Mouse (Mus musculus): Measurements from ENCODE around the gene Lamc1.
"Not testable (repeated sequence)": the region's sequence is repeated elsewhere in the genome, so short reads cannot be mapped to it uniquely, and the experiment has no call there.

Gene Lamc1

DNA sequence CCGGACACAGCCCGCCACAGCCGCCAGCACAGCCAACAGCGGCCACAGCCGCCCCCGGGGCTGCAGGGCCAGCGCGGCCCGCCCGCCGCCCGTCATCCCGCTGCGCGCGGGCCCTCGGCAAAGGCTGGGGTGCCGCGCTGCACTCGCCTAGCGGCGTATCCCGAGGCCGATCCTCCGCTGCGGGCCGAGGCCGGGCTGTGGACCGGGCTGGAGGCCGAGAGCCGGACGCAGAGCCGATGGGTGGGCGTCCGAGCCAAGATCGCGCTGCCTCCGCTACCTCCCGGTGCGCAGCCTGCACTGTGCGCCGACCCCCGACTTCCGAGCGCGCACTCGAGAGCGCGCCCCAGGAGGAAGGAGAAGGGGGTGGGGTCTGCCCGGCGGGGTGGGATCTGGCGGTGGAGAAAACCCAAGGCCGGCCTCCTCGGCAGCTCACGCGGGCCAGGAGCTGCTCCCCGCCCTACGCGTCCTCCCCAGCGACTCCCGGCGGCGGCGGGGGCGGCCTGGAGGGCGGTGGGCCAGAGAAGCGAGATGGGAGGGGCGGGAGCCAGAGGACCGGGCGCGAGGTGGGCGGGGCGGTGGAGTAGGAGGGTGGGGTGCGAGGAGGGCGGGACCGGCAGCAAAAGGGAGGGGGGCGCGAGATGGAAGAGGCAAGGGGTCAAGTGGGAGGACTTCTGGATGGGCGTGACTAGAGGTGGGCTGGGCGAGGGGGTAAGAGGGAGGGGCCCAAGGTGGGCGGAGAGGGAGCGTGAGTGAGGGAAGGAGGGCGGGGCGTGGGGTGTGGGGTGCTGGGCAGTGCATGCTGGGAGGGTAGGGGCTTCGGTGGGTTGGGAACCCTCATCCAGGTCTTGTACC is at the start of gene Lamc1:
Gene Lamc1, minus strand, starts transcription at position 343 of the 852 bp plus-strand sequence.
- DNase-seq (ENCODE audit: low spot score) = peak; percentile 94

DNA sequence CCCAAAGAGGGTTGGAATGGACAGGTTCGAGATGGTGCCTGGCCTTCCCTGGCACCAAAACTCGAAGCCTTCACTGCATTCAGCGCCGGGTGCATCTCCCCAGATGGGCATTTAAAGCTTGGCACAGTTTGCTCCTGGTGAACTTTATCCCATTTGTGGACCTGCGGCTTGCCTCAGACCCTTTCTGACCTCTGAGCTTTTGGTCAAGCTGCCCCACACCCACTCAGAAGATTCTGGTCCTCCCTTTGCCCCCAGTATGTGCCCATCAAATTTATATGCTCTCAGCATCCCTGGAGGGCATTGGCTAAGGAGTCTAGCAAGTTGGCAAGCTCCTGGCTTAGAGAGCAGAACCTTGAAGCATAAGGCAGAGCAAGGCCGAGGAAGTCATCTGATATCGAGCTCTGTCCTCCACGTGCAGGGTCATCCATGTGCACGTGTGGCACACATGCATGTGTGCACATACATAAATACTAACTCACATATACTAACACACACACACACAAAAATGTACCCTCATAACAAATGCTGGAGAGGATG is 48.2 kb upstream of the Lamc1 start:
- DNase-seq (ENCODE audit: low spot score) = no peak

- no peak for DNase-seq (ENCODE audit: low spot score)
These were observed 47.2 kb upstream of the Lamc1 start for GRCm38 (mm10) chr1:153379832-153380231.

- DNase-seq (ENCODE audit: low spot score) = no peak
These were observed 46.0 kb upstream of the Lamc1 start for GRCm38 (mm10) chr1:153378587-153378986.

- no peak for DNase-seq (ENCODE audit: low spot score)
These were observed 43.9 kb upstream of the Lamc1 start for GRCm38 (mm10) chr1:153376446-153376845.

DNA sequence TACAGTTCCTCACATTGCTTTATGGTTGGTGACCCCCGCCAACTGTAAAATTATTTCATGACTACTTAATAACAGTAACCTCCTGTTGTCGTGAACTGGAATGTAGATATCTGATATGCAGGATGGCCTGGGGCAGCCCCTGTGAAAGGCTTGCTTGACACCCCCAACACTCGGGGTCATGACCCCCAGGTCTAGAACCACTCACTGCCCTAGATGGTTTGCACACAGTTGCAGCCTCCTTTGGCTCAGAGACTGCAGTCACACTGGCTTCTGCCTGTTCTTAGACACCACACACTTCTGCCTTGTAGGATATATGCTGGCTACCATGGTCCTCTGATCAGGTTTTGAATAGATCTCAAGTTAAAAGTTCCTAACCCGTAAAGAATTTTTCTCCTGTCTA is 41.5 kb upstream of the Lamc1 start:
- DNase-seq (ENCODE audit: low spot score) = no peak

DNA sequence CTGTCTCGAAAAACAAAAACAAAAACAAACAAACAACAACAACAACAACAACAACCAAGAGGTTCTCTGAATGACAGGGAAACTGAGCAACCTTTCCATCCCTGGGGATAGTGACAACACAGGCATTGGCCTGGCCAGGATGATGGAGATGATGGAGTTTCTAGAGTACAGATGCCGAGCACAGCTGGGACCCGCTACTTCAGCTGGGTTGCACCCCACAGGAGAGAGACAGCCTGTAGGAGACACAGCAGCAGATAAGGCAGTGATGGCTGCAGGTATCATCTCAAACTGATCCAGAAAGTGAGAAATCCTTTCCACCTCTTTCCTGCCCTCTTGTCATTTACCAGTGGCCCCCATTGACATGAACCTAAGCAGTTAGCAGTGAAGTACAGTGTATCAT is 39.3 kb upstream of the Lamc1 start:
- no peak for DNase-seq (ENCODE audit: low spot score)

DNA sequence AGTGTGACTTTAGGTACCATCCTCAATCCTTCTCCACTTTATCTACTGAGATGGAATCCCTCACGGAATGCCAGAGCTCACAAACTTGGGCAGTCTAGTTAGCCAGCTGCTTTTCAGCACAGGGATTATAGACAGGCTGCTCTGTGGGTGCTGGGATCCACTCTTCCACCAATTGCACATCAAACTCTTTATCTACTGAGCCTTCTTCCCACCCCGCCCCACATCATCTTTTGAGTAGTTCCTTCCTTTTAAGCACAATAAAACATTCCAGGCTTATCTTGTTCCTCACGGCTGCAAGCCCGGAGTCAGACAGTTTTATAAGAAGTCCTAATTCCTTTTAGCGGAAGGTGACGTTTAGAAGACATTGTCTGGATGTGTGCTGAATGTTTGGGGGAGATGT is 36.4 kb upstream of the Lamc1 start:
- no peak for DNase-seq (ENCODE audit: low spot score)

- DNase-seq (ENCODE audit: low spot score) = no peak
These were observed 34.5 kb upstream of the Lamc1 start for GRCm38 (mm10) chr1:153367048-153367447.

DNA sequence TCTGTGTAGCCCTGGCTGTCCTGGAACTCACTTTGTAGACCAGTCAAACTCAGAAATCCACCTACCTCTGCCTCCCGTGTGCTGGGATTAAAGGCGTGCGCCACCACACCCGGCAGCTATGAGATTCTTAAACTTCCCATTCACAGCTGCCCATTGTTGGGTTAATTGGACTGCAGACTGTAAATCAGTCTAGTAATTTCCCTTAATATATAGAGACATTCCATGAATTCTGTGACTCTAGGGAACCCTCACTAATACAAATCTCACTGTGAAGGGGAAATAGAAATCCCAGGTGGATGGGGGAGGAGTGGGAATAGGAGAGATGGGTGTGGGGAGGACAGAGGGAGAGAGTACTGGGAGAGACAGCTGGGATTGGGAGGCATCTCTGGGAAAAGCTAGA is 29.3 kb upstream of the Lamc1 start:
- DNase-seq (ENCODE audit: low spot score) = no peak

DNA sequence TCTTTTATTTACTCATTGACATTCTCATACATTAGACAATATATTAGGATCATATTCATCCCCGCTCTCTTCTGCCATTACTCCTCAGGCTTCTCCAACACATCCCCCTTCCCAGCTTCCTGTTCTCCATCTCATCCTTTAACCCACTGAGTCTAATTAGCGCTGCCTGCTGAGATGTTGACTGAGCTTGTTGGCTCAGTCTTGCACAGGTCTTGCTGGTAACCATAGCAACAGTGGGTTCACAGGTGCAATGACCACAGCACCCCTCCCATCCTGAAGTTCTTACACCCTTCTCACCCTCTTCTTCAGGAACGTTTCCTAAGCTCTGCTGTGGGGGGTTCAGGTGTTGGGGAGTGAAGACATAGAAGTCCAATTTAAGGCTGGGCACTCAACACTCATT is 28.0 kb upstream of the Lamc1 start:
- no peak for DNase-seq (ENCODE audit: low spot score)

- DNase-seq (ENCODE audit: low spot score) = no peak
These were observed 24.6 kb upstream of the Lamc1 start for GRCm38 (mm10) chr1:153357218-153357617.

- no peak for DNase-seq (ENCODE audit: low spot score)
These were observed 21.9 kb upstream of the Lamc1 start for GRCm38 (mm10) chr1:153354466-153354865.

DNA sequence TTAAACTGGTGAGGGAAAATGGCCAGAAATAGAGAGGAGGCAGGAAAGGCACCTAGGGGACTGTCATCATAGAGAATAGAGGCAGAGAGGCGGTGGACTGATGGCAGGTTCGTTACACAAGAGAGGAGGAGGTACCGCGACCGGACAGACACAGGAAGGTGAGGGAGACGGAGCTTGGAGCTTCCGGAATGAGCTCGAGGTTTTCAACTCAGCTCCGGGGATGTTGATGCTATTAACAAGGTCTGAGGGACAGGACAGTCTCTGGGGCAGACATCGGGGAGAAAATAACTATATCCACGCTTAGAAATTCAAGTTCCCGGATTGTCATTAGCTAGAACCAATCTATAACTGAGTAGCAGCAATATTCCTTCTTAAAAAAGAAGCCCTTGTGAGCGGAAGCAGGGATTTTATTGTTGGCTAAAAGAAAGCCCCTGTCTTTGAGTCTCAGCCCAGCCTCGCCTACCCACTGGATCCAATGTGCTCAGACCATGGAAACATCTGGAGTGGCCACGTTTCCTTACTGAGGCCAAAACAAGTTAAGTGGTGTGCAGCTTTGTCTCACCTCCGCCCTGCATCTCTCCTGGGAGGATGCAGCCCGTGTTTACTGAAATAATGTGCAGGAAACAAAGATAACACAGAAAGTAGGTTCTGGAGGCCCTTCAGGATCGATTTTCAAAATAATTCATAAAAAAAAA is 21.3 kb upstream of the Lamc1 start:
- peak; percentile 31 for DNase-seq (ENCODE audit: low spot score)

GRCm38 (mm10) chr1:153351034-153351433 is 18.4 kb upstream of the Lamc1 start:
- no peak for DNase-seq (ENCODE audit: low spot score)

DNA sequence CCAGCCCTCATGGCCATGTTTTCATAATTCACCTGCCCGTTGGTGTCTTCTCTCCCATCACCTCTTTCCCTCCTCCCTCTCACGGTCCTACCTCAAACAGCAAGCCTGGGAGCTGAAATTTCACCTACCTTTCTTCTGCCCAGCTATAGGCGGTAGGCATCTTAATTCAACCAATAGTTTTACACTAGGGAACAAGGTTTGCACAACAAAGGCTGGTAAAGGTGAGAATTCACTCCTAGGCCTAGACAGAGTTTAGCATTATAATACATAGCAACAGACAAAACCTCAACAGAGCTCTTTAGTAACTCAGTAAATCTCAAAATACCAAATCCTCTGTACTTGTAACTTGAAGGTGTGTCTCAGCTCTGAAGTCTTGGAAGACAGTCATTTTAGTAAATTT is 15.1 kb upstream of the Lamc1 start:
- DNase-seq (ENCODE audit: low spot score) = no peak

- no peak for DNase-seq (ENCODE audit: low spot score)
These were observed 14.5 kb upstream of the Lamc1 start for GRCm38 (mm10) chr1:153347040-153347439.

DNA sequence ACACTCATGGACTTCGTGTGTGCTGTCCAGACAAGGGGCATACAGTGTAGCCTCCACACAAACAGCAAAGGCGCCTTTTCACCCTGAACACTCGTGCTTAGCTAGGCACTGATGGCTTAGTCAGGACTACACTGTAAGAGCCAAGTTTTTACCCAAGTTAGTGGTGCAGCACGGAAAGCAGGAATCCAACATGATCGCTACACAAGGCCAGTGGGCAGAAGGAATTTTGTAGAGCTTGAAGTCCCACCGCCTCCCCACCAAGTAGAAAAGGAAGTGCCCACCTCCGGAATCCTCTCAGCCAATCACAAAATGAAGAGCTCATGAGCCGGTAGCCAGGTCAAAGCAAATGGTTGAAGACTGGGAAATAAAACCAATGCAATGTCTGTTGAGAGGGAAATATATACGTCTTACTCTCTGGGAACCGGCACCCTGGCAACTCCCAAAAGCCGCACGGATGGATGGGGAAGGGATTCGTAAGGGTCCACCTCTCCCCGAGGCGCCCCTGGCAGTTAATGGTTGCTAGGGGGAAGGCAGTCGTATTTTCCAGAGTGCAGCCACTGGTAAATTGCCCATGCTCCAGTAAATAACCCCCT is 13.2 kb upstream of the Lamc1 start:
- DNase-seq (ENCODE audit: low spot score) = no peak

GRCm38 (mm10) chr1:153345002-153345401 is 12.4 kb upstream of the Lamc1 start:
- DNase-seq (ENCODE audit: low spot score) = no peak

DNA sequence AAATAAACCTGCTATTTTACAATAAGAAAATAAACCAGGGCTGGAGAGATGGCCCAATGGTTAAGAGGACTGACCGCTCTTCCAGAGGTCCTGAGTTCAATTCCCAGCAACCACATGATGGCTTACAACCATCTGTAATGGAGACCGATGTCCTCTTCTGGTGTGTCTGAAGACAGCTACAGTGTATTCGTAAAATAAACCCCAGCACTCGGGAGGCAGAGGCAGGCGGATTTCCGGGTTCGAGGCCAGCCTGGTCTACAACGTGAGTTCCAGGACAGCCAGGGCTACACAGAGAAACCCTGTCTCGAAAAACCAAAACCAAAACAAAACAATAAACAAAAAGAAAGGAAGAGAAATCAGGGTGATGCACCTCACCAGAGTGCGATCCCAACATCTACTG is 2.9 kb upstream of the Lamc1 start:
- DNase-seq (ENCODE audit: low spot score) = not testable (repeated sequence)

- no peak for DNase-seq (ENCODE audit: low spot score)
These were observed 923 bp upstream of the Lamc1 start for GRCm38 (mm10) chr1:153333296-153334121.
